Mouse (Mus musculus) thymus, adult 2 months (tissue): Measurements from ENCODE around the gene Sema7a. TPM values are rescaled to one million over a fixed set of nuclear protein-coding genes. Genes with fewer than 3 reads are reported as not detected.

Experiments used
- DNase-seq: peaks from one replicate; pipeline ENCODE4 v3.0.0; 2021
- H3K27ac ChIP-seq: fragments of 200-500 bp; 2 replicates; pipeline ENCODE4 v1.5.1; 2012; ENCODE audit warnings: low read length, control low read depth; ENCODE audit not compliant: control insufficient read depth, insufficient read depth
- H3K27me3 ChIP-seq: fragments of 200-500 bp; 2 replicates; pipeline ENCODE4 v1.6.1; 2012; ENCODE audit warnings: mild to moderate bottlenecking, low read length, moderate library complexity, mixed read lengths; ENCODE audit not compliant: control insufficient read depth, insufficient read depth
- H3K36me3 ChIP-seq: fragments of 200-500 bp; 2 replicates; pipeline ENCODE4 v1.6.1; 2012; ENCODE audit warnings: mild to moderate bottlenecking, low read length, moderate library complexity; ENCODE audit not compliant: control insufficient read depth, insufficient read depth
- H3K4me1 ChIP-seq: fragments of 200-500 bp; replicated peaks from 2 replicates; pipeline ENCODE4 v1.6.1; 2012; ENCODE audit warnings: low read length; ENCODE audit not compliant: control insufficient read depth, insufficient read depth
- H3K4me3 ChIP-seq: fragments of 200-500 bp; 2 replicates; pipeline ENCODE4 v1.5.1; 2012; ENCODE audit warnings: mild to moderate bottlenecking, low read length, control low read depth, moderate library complexity; ENCODE audit not compliant: control insufficient read depth, insufficient read depth
- CTCF ChIP-seq: fragments of 200-500 bp; IDR thresholded peaks from 2 replicates; pipeline ENCODE4 v1.5.1; 2012; ENCODE audit warnings: mild to moderate bottlenecking, control low read depth, low read length, moderate library complexity, borderline replicate concordance; ENCODE audit not compliant: control insufficient read depth, poor library complexity, insufficient read depth; ENCODE audit errors: extremely low read depth
- POLR2A ChIP-seq: fragments of 200-500 bp; IDR thresholded peaks from 2 replicates; pipeline ENCODE4 v1.6.1; 2012; ENCODE audit warnings: mild to moderate bottlenecking, low read length, control low read depth, moderate library complexity; ENCODE audit not compliant: control insufficient read depth, poor library complexity, insufficient read depth; ENCODE audit errors: extremely low read depth
- WGBS: fragments of 180-500 bp; shearing (Covaris S2); methylation state at CpG from one replicate; pipeline ENCODE4 v1.1.7; 2018; 5-methylcytosine and 5-hydroxymethylcytosine counted together
- polyA plus RNA-seq: library from polyadenylated mRNA; depleted of rRNA; stranded (reverse); fragments of >200 nt; gene quantifications from 2 replicates; pipeline ENCODE4 v1.2.3, GENCODE M21; 2012

Gene Sema7a
- polyA plus RNA-seq, 1 experiment, result 85.6 TPM

DNA sequence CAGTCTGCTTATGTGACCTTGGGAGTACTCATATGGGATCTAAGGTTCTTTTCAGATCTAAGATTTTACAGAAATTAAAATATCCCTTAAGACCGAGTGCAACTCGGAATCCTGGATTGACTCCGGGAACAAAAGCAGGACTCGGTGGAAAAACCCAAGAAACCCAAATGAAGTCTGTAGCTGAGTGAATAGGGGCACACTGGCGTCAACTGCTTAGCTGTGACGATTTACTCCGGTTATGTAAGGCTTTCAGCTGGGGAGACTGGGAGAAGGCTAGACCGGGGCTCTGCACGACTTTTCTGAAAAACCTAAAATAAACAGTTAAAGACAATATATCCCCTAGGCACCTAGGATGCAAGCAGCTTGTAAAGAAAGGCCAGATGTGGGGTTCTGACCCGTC is 19.5 kb downstream of the Sema7a start:
- no peak overlapping the region for H3K27ac ChIP-seq
- WGBS, result 96% methylated on average over 10 of the region's 10 CpGs
- H3K36me3 ChIP-seq, result peaks cover 64% of the 10 kb centered on the region

DNA sequence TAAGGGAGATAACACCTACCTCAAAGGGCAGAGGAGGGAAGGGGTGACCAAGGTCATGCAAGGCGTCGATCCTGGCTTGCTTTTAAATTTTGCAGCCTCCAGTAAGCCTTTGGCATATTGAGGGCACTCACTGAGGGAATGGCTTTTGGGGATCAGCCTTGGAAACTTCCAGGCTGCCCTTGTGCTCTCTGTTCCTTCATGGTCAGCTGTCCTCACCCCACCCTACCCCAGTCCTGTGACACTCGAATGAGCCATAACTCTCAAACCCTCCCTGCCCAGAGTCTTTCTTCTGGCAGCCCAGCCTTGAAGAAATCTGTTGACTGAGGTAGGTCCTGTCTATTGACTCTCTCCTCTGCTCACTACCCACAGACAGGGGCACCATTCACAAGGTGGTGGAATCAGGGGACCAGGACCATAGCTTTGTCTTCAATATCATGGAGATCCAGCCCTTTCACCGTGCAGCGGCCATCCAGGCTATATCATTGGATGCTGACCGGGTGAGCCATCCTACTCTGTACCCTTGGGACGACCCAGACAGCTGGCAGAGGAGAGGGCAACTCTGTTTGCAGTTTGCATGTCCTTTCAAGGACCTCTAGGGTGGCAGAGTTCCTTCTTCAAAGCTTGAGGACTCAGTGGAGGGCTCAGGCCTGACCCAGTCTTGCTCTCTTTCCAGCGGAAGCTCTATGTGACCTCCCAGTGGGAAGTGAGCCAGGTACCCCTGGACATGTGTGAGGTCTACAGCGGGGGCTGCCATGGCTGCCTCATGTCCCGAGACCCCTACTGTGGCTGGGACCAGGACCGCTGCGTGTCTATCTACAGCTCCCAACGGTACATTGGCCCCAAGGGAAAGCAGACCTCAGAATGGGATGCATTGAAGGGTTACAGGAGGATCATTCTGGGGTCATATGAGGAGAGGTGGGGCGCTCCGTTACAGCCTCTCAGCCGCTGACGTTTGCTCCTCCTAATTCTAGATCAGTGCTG is 20.3 kb downstream of the Sema7a start:
- 97% methylated on average over 17 of the region's 17 CpGs for WGBS
- TF ChIP-seq POLR2A (no peak), CTCF (no peak)

More for the DNA sequence above, 19.5 kb downstream of the Sema7a start:
- Histone ChIP-seq H3K27me3 (no peaks in the 10 kb centered on the region), H3K4me1 (peaks cover 47% of the 10 kb centered on the region), H3K4me3 (no peak overlapping the region)
- no peak for DNase-seq
- no peak for TF ChIP-seq CTCF
- TF ChIP-seq POLR2A, result no peak

DNA sequence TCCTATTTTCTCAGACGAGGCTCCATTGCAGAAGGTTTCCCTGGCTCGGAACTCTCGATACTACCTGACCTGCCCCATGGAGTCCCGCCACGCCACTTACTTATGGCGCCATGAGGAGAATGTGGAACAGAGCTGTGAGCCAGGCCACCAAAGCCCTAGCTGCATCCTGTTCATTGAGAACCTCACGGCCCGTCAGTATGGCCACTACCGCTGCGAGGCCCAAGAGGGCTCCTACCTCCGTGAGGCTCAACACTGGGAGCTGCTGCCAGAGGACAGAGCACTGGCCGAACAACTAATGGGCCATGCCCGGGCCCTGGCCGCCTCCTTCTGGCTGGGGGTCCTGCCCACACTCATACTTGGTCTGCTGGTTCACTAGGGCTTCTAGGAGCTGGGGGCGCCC is 21.3 kb downstream of the Sema7a start:
- Histone ChIP-seq H3K27ac (no peak overlapping the region), H3K27me3 (no peaks in the 10 kb centered on the region)
- TF ChIP-seq CTCF, result no peak
- no peak for TF ChIP-seq POLR2A

More for the DNA sequence above, 20.3 kb downstream of the Sema7a start:
- no peak for DNase-seq
- Histone ChIP-seq H3K4me1 (peaks cover 44% of the 10 kb centered on the region), H3K27ac (no peak overlapping the region), H3K4me3 (no peak overlapping the region), H3K27me3 (no peaks in the 10 kb centered on the region), H3K36me3 (peaks cover 62% of the 10 kb centered on the region)

DNA sequence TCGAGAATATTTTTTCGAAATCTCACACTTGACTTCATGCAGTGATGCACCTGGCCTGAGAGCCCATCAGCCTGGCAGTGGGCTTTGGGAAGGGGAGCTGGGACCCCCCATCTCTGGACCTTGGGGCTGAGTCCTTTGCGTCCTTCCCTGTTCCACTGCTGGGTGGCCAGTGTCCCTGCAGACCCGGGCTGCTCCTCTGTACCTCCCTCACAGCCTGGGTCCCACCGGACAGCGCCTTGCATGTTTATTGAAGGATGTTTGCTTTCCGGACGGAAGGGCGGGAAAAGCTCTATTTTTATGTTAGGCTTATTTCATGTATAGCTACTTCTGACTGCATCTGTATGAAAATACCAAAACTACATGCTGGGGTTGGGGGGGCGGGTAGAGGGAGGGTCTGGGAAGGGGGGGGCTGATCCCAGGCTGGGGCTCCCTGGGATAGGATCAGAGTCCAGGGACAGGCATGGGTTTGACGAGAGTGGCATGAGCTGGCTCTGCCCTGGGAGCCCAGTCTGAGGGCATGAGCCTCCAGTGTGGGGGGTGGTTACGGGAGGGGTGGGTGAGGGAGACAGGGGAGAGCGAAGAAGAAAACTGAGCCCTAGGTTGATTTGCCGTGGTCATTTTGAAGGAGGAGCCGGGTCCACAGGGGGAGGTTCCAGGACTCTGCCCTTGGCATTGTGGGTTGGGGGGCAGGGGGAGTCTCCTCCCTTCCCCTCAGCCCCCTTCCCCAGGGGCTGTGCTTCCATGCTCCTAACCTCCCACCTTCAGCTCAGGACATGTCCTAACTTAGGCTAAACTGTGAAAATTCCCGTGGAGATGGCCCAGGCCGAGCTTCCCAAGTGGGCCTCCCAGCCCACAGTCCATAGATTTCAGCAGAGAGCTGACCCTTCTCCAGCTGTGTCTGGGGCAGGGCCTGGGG is 22.2 kb downstream of the Sema7a start:
- no peaks in the 10 kb centered on the region for H3K27me3 ChIP-seq
- TF ChIP-seq CTCF, result no peak
- TF ChIP-seq POLR2A, result no peak
- peaks cover 51% of the 10 kb centered on the region for H3K36me3 ChIP-seq
- WGBS, result 93% methylated on average over 17 of the region's 17 CpGs
- peaks cover 36% of the 10 kb centered on the region for H3K4me1 ChIP-seq
- H3K27ac ChIP-seq, result no peak overlapping the region
- H3K4me3 ChIP-seq, result no peak overlapping the region
- no peak for DNase-seq

More for the DNA sequence above, 21.3 kb downstream of the Sema7a start:
- 97% methylated on average over 15 of the region's 15 CpGs for WGBS
- Histone ChIP-seq H3K36me3 (peaks cover 54% of the 10 kb centered on the region), H3K4me1 (peaks cover 41% of the 10 kb centered on the region), H3K4me3 (no peak overlapping the region)
- DNase-seq, result no peak

DNA sequence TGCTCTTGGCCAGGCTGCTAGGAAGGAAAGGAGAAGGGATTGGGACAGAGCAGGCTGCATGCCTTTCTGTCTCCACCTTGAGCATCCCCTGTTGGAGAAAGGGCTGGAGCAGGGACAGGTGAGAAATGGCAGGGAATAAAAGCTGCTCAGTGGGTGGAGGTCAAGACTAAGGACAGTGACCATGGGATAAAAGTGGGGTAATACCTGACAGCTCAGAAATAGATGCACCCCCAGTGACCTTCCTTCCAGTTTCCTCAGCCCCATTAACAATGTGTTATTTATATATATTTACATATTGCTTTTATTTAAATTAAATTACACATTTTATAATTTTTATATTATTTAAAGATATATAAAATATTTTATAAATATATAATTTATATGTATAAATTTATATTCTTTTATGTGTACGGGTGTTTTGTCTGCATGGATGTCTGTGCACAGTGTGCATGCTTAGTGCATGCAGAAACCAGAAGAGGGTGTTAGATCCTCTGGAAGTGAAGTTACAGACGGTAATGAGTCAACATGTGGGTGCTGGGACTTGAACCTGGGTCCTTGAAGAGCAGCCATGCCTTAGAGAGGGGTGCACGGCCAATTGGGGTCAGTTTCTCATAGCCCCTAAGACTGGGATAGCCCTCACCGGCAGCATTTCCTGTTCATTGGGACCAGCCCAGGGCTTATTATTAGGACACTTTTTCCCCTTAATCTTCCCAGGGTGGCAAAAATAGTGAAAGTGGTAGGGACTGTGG is 23.5 kb downstream of the Sema7a start:
- Histone ChIP-seq H3K27me3 (no peaks in the 10 kb centered on the region), H3K4me1 (peaks cover 37% of the 10 kb centered on the region), H3K36me3 (peaks cover 39% of the 10 kb centered on the region), H3K4me3 (no peak overlapping the region), H3K27ac (no peak overlapping the region)
- DNase-seq, result no peak
- no peak for TF ChIP-seq POLR2A
- TF ChIP-seq CTCF, result no peak
- WGBS, result 93% methylated on average over 4 of the region's 4 CpGs
